Mouse (Mus musculus): ENCODE data around the gene Mgat4a.

Gene Mgat4a

GRCm38 (mm10) chr1:37484612-37485011 is 56.2 kb downstream of the Mgat4a start:
- no peak for TF ChIP-seq GATA4 (IDR thresholded peaks at IDR 0.05; ENCODE audit: insufficient replicate concordance, low read length)

DNA sequence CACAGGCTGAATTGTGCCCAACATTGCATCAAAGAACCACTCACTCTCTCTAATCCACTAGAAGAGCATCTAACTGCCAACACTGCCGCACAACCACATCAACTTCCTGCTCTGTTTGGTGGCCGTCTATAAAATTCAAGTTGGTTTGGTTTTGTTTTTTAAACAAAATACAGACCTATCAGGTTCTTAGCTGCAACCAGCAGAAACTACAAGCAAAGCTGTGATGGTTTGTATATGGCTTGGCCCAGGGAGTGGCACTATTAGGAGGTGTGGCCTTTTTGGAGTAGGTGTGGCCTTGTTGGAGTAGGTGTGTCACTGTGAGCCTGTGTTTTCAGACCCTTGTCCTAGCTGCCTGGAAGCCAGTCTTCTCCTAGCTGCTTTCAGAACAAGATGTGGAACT is 59.5 kb downstream of the Mgat4a start:
- TF ChIP-seq GATA4 (IDR thresholded peaks at IDR 0.05; ENCODE audit: insufficient replicate concordance, low read length), result no peak

- TF ChIP-seq GATA4 (IDR thresholded peaks at IDR 0.05; ENCODE audit: insufficient replicate concordance, low read length), result no peak
Observed at GRCm38 (mm10) chr1:37480731-37481130, 60.1 kb downstream of the Mgat4a start.

DNA sequence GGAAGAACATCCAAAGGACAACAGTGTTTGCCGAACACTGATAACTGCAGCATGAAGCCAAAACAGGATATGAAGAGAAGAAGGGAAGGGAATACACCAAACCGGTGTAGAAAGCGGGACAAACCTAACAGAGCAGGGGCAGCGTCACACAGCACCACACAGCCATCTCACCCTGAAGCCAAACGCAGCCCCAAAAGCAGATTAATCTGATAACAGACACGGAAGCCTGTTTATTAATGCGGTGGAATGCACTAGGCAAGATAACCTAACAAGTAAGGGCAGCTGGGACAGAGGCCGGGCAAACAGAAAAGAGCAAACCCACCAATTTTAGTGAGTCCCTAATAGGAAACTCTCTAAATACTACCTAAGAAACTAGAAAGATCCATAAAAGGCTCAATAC is 61.1 kb downstream of the Mgat4a start:
- TF ChIP-seq GATA4 (IDR thresholded peaks at IDR 0.05; ENCODE audit: insufficient replicate concordance, low read length), result no peak

- TF ChIP-seq GATA4 (IDR thresholded peaks at IDR 0.05; ENCODE audit: insufficient replicate concordance, low read length), result no peak
Observed at GRCm38 (mm10) chr1:37479074-37479473, 61.7 kb downstream of the Mgat4a start.

DNA sequence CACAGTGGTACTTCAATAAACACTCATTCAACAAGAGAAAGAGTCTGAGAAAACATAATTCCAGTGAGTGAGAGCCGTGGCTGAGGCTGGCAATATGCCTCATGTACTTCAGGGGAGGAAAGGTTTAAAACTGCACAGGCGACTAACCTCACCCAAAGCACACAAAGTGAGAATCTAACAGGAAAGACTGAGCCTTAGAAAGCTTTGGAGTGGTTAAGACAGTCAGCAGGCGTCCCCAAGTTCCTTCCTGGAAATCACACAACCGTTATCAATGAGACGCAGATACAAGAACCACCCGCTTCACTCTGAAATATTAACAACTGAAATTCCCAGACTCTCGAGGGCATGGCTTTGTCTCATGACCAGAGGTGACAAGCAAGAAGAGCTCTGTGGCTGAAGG is 62.4 kb downstream of the Mgat4a start:
- no peak for TF ChIP-seq GATA4 (IDR thresholded peaks at IDR 0.05; ENCODE audit: insufficient replicate concordance, low read length)

GRCm38 (mm10) chr1:37477928-37478327 is 62.9 kb downstream of the Mgat4a start:
- TF ChIP-seq GATA4 (IDR thresholded peaks at IDR 0.05; ENCODE audit: insufficient replicate concordance, low read length), result no peak

GRCm38 (mm10) chr1:37477250-37477649 is 63.6 kb downstream of the Mgat4a start:
- TF ChIP-seq GATA4 (IDR thresholded peaks at IDR 0.05; ENCODE audit: insufficient replicate concordance, low read length), result no peak

DNA sequence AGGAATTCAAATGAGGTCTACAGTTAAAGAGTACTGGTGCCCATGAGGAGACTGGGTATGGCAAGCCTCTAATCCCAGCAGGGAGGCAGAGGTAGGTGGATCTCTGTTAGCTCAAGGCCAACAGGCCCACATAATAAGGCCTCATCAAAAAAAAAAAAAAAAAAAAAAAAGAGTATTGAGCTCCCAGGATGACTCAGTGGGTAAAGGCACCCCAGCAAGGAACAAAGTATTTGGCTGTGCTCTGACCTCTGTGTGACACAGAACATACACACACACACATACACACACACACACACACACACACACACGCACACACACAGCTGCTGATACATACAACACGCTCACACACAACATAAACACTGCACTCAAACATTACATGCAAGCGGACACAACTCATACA is 65.5 kb downstream of the Mgat4a start:
- TF ChIP-seq GATA4 (IDR thresholded peaks at IDR 0.05; ENCODE audit: insufficient replicate concordance, low read length), result no peak

- no peak for TF ChIP-seq GATA4 (IDR thresholded peaks at IDR 0.05; ENCODE audit: insufficient replicate concordance, low read length)
Observed at GRCm38 (mm10) chr1:37474634-37475190, 66.1 kb downstream of the Mgat4a start.

DNA sequence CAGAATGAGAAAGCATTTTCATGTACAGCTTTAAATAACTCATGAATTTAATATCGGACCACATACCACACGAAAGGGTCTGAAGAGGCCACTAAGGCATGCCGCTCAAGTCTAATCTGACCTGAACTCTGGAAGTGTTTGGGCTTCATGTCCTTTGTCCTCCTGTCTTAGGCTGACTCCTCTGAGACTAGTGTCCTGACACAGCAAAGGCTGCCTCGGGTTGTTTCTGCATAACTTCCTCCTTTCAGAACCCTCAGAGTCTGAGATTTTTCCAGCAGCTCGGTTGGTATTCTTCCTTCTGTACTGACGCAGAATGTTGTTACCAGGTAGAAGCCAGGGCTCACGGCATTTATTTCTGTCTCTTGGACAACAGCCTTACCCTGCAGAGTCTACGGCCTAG is 66.8 kb downstream of the Mgat4a start:
- no peak for TF ChIP-seq GATA4 (IDR thresholded peaks at IDR 0.05; ENCODE audit: insufficient replicate concordance, low read length)

GRCm38 (mm10) chr1:37473251-37473650 is 67.6 kb downstream of the Mgat4a start:
- TF ChIP-seq GATA4 (IDR thresholded peaks at IDR 0.05; ENCODE audit: insufficient replicate concordance, low read length), result no peak

DNA sequence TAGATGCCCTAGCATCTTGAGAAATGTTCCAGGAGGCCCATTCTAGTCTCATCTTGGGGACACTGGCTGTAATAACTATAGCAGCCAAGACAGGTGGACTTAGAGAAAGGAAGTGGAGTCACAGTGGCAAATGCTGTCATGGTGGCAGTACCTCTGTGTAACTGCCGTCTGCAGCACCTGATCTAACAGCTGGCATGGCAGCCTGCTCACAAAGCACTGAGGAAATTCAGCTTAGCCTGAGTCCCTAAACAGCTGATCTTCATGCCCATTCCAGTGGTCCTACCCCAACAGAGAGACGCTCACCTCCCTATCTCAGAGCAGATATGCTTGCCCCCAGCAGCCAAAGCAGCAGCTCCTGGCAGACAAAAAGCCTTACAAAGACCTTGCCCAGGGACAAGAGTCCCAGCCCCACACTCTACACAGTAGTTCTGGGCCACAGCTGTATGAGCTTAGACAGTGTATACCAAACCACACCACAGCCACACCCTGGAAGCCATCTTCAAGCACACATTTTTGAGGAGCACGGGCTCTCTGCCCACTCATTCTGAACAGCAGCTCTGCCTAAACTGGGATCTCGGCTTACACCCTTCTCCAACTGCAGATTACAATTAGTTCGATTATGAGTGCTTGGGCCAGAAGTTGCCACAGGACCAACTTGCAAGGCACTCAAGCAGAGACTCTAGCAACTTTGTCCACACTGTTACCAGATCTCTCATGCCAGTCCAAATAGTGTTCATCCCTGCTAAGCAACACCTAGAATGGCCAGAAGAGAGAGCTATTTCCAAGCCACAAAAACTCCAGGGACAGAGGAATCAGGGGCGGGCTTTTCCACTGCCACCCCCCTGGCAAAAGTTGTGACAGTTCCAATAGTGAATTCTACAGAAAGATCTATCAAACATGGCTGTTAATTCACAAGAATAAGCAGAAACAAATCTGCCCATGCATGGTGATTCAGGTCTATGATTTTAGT is 69.4 kb downstream of the Mgat4a start:
- TF ChIP-seq GATA4 (IDR thresholded peaks at IDR 0.05; ENCODE audit: insufficient replicate concordance, low read length), result no peak

- TF ChIP-seq GATA4 (IDR thresholded peaks at IDR 0.05; ENCODE audit: insufficient replicate concordance, low read length), result no peak
Observed at GRCm38 (mm10) chr1:37469007-37469406, 71.8 kb downstream of the Mgat4a start.

DNA sequence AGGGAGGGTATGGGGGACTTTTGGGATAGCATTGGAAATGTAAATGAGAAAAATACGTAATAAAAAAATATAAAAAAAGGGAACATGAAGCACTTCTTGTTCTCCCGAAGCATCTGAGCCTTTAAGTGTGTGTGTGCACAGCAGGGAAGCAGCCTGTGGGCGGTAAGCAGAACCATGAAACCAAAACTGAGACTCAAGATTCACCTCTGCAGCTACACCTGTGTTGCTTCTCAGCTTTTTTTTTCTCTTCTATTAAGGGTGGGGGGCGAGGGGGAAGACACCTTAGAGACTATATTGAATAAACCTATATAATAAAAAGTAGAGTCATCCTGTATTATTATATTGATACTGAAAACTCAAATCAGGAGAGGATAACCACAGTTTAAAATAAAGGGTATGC is 73.0 kb downstream of the Mgat4a start:
- no peak for TF ChIP-seq GATA4 (IDR thresholded peaks at IDR 0.05; ENCODE audit: insufficient replicate concordance, low read length)

GRCm38 (mm10) chr1:37466322-37466995 is 74.4 kb downstream of the Mgat4a start:
- no peak for TF ChIP-seq GATA4 (IDR thresholded peaks at IDR 0.05; ENCODE audit: insufficient replicate concordance, low read length)

Measured in liver, adult (tissue).